Mouse (Mus musculus) ES-E14 (cell line): ENCODE measurements around the gene Zbed6. TPM values are rescaled to one million over a fixed set of nuclear protein-coding genes. Genes with fewer than 3 reads are reported as not detected.

ENCODE experiments used
- DNase-seq: peaks from one replicate; pipeline ENCODE4 v3.0.0-alpha.2; 2013; ENCODE audit warnings: low read depth, low spot score
- H3K27ac ChIP-seq: 2 replicates; pipeline ENCODE4 v1.5.1; 2012; ENCODE audit warnings: low read depth, mild to moderate bottlenecking, low read length, moderate library complexity, mixed read lengths; ENCODE audit not compliant: poor library complexity, insufficient read depth, severe bottlenecking
- H3K36me3 ChIP-seq: 2 replicates; pipeline ENCODE4 v1.6.1; 2012; ENCODE audit warnings: mild to moderate bottlenecking, low read length, moderate library complexity, mixed read lengths; ENCODE audit not compliant: control insufficient read depth, poor library complexity, insufficient read depth, severe bottlenecking
- H3K4me1 ChIP-seq, 2 experiments: fragments of 150-350 bp in 1 of 2; sonication (generic) in 1 of 2; 2 replicates each; pipeline ENCODE4 v1.6.1; 2012; ENCODE audit warnings: low read length in 2 of 2, mild to moderate bottlenecking in 1 of 2, mixed read lengths in 1 of 2; ENCODE audit not compliant: control insufficient read depth in 2 of 2, insufficient read depth in 2 of 2, poor library complexity in 1 of 2
- H3K4me3 ChIP-seq, 2 experiments: fragments of 150-350 bp in 1 of 2; sonication (generic) in 1 of 2; 2 replicates each; pipeline ENCODE4 v1.5.1; 2012; ENCODE audit warnings: low read length in 2 of 2, low read depth in 1 of 2, mild to moderate bottlenecking in 1 of 2, mixed read lengths in 1 of 2; ENCODE audit not compliant: insufficient read depth in 1 of 2, poor library complexity in 1 of 2, severe bottlenecking in 1 of 2
- H3K9ac ChIP-seq: 2 replicates; pipeline ENCODE4 v1.6.1; 2012; ENCODE audit warnings: low read depth, mild to moderate bottlenecking, low read length, mixed read lengths; ENCODE audit not compliant: poor library complexity, insufficient read depth, severe bottlenecking
- H3K9me3 ChIP-seq: fragments of 150-350 bp; sonication (generic); 2 replicates; pipeline ENCODE4 v1.6.1; 2012; ENCODE audit warnings: low read depth, mild to moderate bottlenecking, low read length; ENCODE audit not compliant: control insufficient read depth, insufficient read depth
- CHD2 ChIP-seq: IDR thresholded peaks from 2 replicates; pipeline ENCODE4 v1.6.1; 2014; ENCODE audit warnings: mild to moderate bottlenecking, low read depth, low read length, inconsistent platforms
- HCFC1 ChIP-seq: IDR thresholded peaks from 2 replicates; pipeline ENCODE4 v1.6.1; 2012; ENCODE audit warnings: low read length, inconsistent platforms, borderline replicate concordance; ENCODE audit not compliant: insufficient read depth
- MAFK ChIP-seq: IDR thresholded peaks from 2 replicates; pipeline ENCODE4 v1.6.1; 2014; ENCODE audit warnings: mild to moderate bottlenecking, low read depth, low read length, inconsistent platforms; ENCODE audit not compliant: insufficient read depth
- ZC3H11A ChIP-seq: IDR thresholded peaks from 2 replicates; pipeline ENCODE4 v1.6.1; 2012; ENCODE audit warnings: low read depth, mild to moderate bottlenecking, inconsistent platforms, low read length, borderline replicate concordance
- ZNF384 ChIP-seq: IDR thresholded peaks from 2 replicates; pipeline ENCODE4 v1.6.1; 2012; ENCODE audit warnings: low read depth, low read length, inconsistent platforms
- in situ Hi-C, 2 experiments: fragments of 600-800 bp; cut with MboI; formaldehyde crosslinking; loops; one replicate each; pipeline ENCODE4 v1.15.1; 2025; ENCODE audit warnings: low sequenced_read_pairs in 2 of 2, inconsistent platforms in 1 of 2; ENCODE audit not compliant: unreplicated experiment in 2 of 2
- total RNA-seq: library from RNA; depleted of rRNA; stranded (reverse); fragments of 300-350 nt; gene quantifications from 2 replicates; pipeline ENCODE4 v1.2.3, GENCODE M21; 2012

The Zbed6 gene
- total RNA-seq, 1 experiment = 16.7 TPM

DNA sequence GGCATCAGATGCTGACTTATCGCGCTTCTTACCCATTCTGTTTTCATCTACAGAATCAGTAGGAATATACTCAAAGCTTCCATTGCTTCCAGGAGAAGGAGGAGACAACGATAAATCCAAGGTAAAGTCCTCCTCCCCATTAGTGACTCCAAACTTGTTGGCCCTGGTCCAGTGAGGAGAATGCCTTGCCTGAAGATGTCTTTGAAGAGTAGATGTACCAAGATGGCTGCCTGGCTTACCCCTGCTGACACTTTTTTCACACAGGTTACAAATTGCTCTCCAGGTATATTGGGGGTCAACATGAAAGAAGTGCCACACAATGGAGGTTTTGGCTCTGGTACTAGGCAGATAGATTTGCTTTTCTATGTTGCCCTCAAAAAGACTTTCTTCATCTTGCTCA is 1.8 kb downstream of the Zbed6 start:
- Histone ChIP-seq H3K9ac (no peak overlapping the region), H3K36me3 (peaks cover 22% of the 10 kb centered on the region), H3K27ac (no peak overlapping the region), H3K4me1 (peaks cover 8 to 10% of the 10 kb centered on the region in 2 experiments), H3K4me3 (no peak overlapping the region), H3K9me3 (no peaks in the 10 kb centered on the region)
- no peak for DNase-seq
- in situ Hi-C loops = no loop called here
- TF ChIP-seq MAFK = no peak
- no peak for TF ChIP-seq ZC3H11A
- TF ChIP-seq HCFC1 = no peak
- no peak for TF ChIP-seq CHD2
- no peak for TF ChIP-seq ZNF384

GRCm38 (mm10) chr1:133656811-133657210 is 3.9 kb downstream of the Zbed6 start:
- DNase-seq = no peak
- Histone ChIP-seq H3K9ac (no peak overlapping the region), H3K4me3 (no peak overlapping the region), H3K27ac (no peak overlapping the region), H3K36me3 (peaks cover 22% of the 10 kb centered on the region), H3K9me3 (no peaks in the 10 kb centered on the region), H3K4me1 (peaks cover 3 to 6% of the 10 kb centered on the region in 2 experiments; a peak in 1 of 4 replicates)
- in situ Hi-C loops = no loop called here
- TF ChIP-seq CHD2 (no peak), ZNF384 (no peak), ZC3H11A (no peak), HCFC1 (no peak), MAFK (no peak)

- Histone ChIP-seq H3K9me3 (no peaks in the 10 kb centered on the region), H3K4me3 (no peak overlapping the region), H3K4me1 (no peaks in the 10 kb centered on the region), H3K27ac (no peak overlapping the region), H3K9ac (no peak overlapping the region), H3K36me3 (peaks cover 9% of the 10 kb centered on the region)
- no peak for TF ChIP-seq ZNF384
- DNase-seq = no peak
- in situ Hi-C loops = loop anchor here in 1 of 2 experiments (5.0 kb wide), 1 partner anchor 36 kb away; no protein-coding TSS in a partner anchor
Observed at GRCm38 (mm10) chr1:133653033-133653432, 7.7 kb downstream of the Zbed6 start.

- H3K36me3 ChIP-seq = peaks cover 14% of the 10 kb centered on the region
- H3K9ac ChIP-seq = no peak overlapping the region
- H3K9me3 ChIP-seq = no peaks in the 10 kb centered on the region
- no peak for DNase-seq
- no peak overlapping the region for H3K4me3 ChIP-seq
- in situ Hi-C loops = loop anchor here in 1 of 2 experiments (5.0 kb wide), 1 partner anchor 33 kb away; no protein-coding TSS in a partner anchor
- H3K27ac ChIP-seq = no peak overlapping the region
- no peaks in the 10 kb centered on the region for H3K4me1 ChIP-seq
- TF ChIP-seq ZC3H11A (no peak), MAFK (no peak), HCFC1 (no peak), CHD2 (no peak), ZNF384 (no peak)
Observed at GRCm38 (mm10) chr1:133650288-133651055, 10.2 kb downstream of the Zbed6 start.

- no peaks in the 10 kb centered on the region for H3K9me3 ChIP-seq
- H3K4me3 ChIP-seq = no peak overlapping the region
- in situ Hi-C loops = loop anchor here in 1 of 2 experiments (25.0 kb wide), 1 partner anchor 967 kb away; no protein-coding TSS in a partner anchor
- H3K9ac ChIP-seq = no peak overlapping the region
- no peak overlapping the region for H3K27ac ChIP-seq
- TF ChIP-seq ZNF384 (no peak), ZC3H11A (no peak), CHD2 (no peak), MAFK (no peak), HCFC1 (no peak)
- H3K4me1 ChIP-seq = no peaks in the 10 kb centered on the region
- peaks cover 28% of the 10 kb centered on the region for H3K36me3 ChIP-seq
- DNase-seq = no peak
Observed at GRCm38 (mm10) chr1:133645652-133646051, 15.0 kb downstream of the Zbed6 start.
